Mouse (Mus musculus) heart, embryonic 10.5 days (tissue): ENCODE data around the gene Atpaf1. TPM values are rescaled to one million over a fixed set of nuclear protein-coding genes. Genes with fewer than 3 reads are reported as not detected.

Source experiments
- DNase-seq: peaks from one replicate; pipeline ENCODE4 v3.0.0-alpha.2; 2017; ENCODE audit warnings: low spot score
- H3K27ac ChIP-seq: fragments of 300-500 bp; sonication (generic); 2 replicates; pipeline ENCODE4 v1.5.1; 2016; ENCODE audit warnings: mild to moderate bottlenecking
- H3K27me3 ChIP-seq: fragments of 300-500 bp; sonication (generic); 2 replicates; pipeline ENCODE4 v1.6.1; 2016; ENCODE audit warnings: mild to moderate bottlenecking; ENCODE audit not compliant: poor library complexity, insufficient read depth, severe bottlenecking
- H3K36me3 ChIP-seq: fragments of 300-500 bp; sonication (generic); 2 replicates; pipeline ENCODE4 v1.6.1; 2016; ENCODE audit warnings: mild to moderate bottlenecking, moderate library complexity
- H3K4me1 ChIP-seq: fragments of 300-500 bp; sonication (generic); 2 replicates; pipeline ENCODE4 v1.6.1; 2016; ENCODE audit warnings: mild to moderate bottlenecking
- H3K4me3 ChIP-seq: fragments of 300-500 bp; sonication (generic); 2 replicates; pipeline ENCODE4 v1.5.1; 2016; ENCODE audit warnings: mild to moderate bottlenecking, moderate library complexity
- H3K9me3 ChIP-seq: fragments of 300-500 bp; sonication (generic); 2 replicates; pipeline ENCODE4 v1.6.1; 2016; ENCODE audit warnings: mild to moderate bottlenecking, moderate library complexity
- WGBS: fragments of 180-500 bp; shearing (Covaris S2); methylation state at CpG from one replicate; pipeline ENCODE4 v1.1.7; 2016; 5-methylcytosine and 5-hydroxymethylcytosine counted together
- polyA plus RNA-seq: library from polyadenylated mRNA; unstranded; fragments of >200 nt; fragmentation: Nextera tagmentation; extraction: Ambion mirVana; gene quantifications from 2 replicates; pipeline ENCODE4 v1.2.1, GENCODE M21; 2016

Atpaf1 gene
- polyA plus RNA-seq, 1 experiment from 2014 or later = 60.0 TPM

DNA sequence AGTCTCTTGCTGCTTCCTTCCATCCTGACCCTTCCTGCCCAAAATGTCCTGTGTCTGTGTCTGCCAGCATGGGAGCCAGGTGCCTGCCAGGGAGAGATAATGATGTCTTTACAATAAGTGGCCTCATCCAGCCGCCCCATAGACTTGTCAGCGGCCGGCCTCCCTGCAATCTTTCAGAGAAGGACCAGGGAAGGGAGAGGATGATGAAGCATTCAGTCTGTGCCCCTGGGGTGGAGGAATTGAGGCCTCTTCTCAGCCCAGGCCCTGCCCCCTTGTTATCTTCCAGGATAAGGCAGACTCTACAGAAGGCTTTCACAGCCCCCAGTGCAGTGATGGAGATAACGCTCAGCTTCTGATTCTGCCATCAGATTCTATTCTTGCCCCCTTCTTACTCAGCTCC, 71.7 kb downstream of the Atpaf1 start:
- peaks cover 35% of the 10 kb centered on the region for H3K4me1 ChIP-seq
- H3K36me3 ChIP-seq = peaks cover 47% of the 10 kb centered on the region
- peak; percentile 90 for DNase-seq
- no peaks in the 10 kb centered on the region for H3K9me3 ChIP-seq
- no peak overlapping the region for H3K4me3 ChIP-seq
- 0 out of 2 replicates have a peak, but pooled peaks cover 5% of the 10 kb centered on the region for H3K27me3 ChIP-seq
- no peak overlapping the region for H3K27ac ChIP-seq
- 19% methylated on average over 4 of the region's 4 CpGs for WGBS

DNA sequence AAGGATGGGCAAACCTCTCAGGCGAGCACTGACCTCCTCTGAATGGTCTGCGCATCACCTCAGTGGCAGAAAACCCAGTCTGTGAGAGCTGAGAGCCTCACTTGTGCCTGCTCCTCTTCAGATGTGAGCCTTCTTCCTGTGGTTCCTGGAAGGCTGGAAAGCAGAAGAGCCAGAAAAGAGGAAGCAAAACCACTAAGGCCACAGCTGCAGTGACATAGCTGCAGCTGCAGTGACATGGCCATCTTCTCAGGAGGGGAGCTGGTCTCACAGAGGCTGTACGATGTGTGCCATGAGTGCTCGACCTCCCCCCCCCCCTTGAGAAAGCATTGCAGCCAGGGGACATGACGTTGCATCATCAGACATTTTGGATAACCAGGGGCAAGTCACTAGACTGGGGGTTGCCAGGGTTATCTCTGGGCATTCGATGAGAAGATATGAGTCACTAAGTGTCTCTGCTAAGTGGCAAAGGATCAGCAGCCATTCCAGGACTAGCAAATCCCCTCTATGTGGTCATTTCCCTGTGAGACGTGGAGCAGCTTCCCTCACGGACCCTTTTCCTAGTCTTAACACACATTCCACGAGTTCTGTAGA, 72.8 kb downstream of the Atpaf1 start:
- Histone ChIP-seq H3K27me3 (0 out of 2 replicates have a peak, but pooled peaks cover 5% of the 10 kb centered on the region), H3K9me3 (no peaks in the 10 kb centered on the region), H3K4me1 (peaks cover 31% of the 10 kb centered on the region), H3K27ac (no peak overlapping the region), H3K36me3 (peaks cover 46% of the 10 kb centered on the region), H3K4me3 (no peak overlapping the region)
- 58% methylated on average over 9 of the region's 9 CpGs for WGBS
- DNase-seq = no peak

DNA sequence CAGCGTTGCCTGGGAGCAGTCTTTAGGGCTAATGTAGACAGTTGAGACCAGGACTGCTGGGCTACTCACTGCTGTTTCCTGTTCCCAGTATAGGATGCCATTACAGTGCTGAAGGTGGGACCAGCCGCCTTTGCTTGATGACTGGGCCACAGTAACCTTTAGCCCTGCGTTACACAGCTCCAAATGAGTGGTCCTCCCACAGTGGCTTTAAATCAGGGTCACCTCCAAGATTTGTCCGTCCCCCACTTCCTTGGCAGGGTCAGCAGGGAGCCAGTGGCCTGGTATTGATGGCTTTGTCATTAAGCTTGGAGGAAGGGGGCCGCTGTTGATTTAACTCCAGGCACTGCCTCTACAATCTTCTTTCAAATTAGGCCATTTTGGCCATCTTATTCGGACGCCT, 78.7 kb downstream of the Atpaf1 start:
- no peaks in the 10 kb centered on the region for H3K9me3 ChIP-seq
- no peaks in the 10 kb centered on the region for H3K4me1 ChIP-seq
- DNase-seq = no peak
- no peak overlapping the region for H3K4me3 ChIP-seq
- no peaks in the 10 kb centered on the region for H3K27me3 ChIP-seq
- H3K27ac ChIP-seq = no peak overlapping the region
- WGBS = 83% methylated on average over 7 of the region's 7 CpGs
- peaks cover 58% of the 10 kb centered on the region for H3K36me3 ChIP-seq

DNA sequence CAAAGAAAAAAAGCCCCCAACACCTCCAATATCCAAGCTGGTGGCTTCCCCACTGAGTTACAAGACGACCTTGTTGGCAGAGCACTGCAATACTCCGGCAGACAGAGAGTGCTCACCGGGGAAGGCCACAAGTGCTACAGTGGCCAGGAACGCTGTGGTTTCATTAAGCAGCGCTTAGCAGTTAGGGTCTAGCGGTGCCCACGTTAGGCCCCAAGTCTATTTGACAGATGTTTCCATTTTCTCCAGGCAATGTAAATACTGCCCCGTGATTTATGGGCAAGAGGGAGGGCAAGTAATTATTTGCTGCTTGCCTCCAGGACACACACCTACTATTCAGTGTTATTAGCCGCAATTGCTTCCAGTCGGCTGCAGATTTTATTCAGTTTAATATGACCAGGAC, 79.3 kb downstream of the Atpaf1 start:
- Histone ChIP-seq H3K9me3 (no peaks in the 10 kb centered on the region), H3K4me1 (no peaks in the 10 kb centered on the region), H3K36me3 (peaks cover 56% of the 10 kb centered on the region), H3K4me3 (no peak overlapping the region), H3K27ac (no peak overlapping the region), H3K27me3 (no peaks in the 10 kb centered on the region)
- no peak for DNase-seq
- WGBS = 68% methylated on average over 10 of the region's 10 CpGs

Other genes starting within 250 kb of the Atpaf1 start
- gene Cyp4a31, start 221.2 kb upstream of the Atpaf1 start, polyA plus RNA-seq = not detected in 2 replicates
- gene Cyp4a32, start 183.8 kb upstream of the Atpaf1 start, polyA plus RNA-seq = not detected in 2 replicates
- gene Cyp4b1, start 137.1 kb upstream of the Atpaf1 start, polyA plus RNA-seq = 0.60 and 0.62 TPM in 2 replicates
- 33.2 and 34.4 TPM in 2 replicates for gene Efcab14, start 47.1 kb upstream of the Atpaf1 start, polyA plus RNA-seq
- gene Tex38, start 3.8 kb upstream of the Atpaf1 start, polyA plus RNA-seq = 0.55 and 0.62 TPM in 2 replicates
- 5.9 and 9.8 TPM in 2 replicates for gene Mob3c, start 43.3 kb downstream of the Atpaf1 start, polyA plus RNA-seq
- gene Mknk1, start 54.4 kb downstream of the Atpaf1 start, polyA plus RNA-seq = 22.7 and 23.0 TPM in 2 replicates
- not detected in 2 replicates for gene Kncn, start 99.6 kb downstream of the Atpaf1 start, polyA plus RNA-seq
- gene 6430628N08Rik, start 105.9 kb downstream of the Atpaf1 start, polyA plus RNA-seq = not detected in 2 replicates
- gene Dmbx1, start 155.1 kb downstream of the Atpaf1 start, polyA plus RNA-seq = not detected in 2 replicates
- 1.3 and 1.7 TPM in 2 replicates for gene Faah, start 233.1 kb downstream of the Atpaf1 start, polyA plus RNA-seq